Mouse (Mus musculus): ENCODE data around the gene 9230112D13Rik.

GRCm38 (mm10) chr14:34548391-34549001, 25.9 kb upstream of the 9230112D13Rik start:
- TF ChIP-seq TAL1 (IDR thresholded peaks at IDR 0.05; ENCODE audit: low read length) (no peak), GATA1 (IDR thresholded peaks at IDR 0.05; ENCODE audit: low read length) (no peak)

Measured in erythroblast, embryonic 14.5 days (primary cell).